Mouse (Mus musculus): ENCODE measurements around the gene Gtf2ird1. TPM values are rescaled to one million over a fixed set of nuclear protein-coding genes. Genes with fewer than 3 reads are reported as not detected.
"Not testable (repeated sequence)": the region's sequence is repeated elsewhere in the genome, so short reads cannot be mapped to it uniquely, and the experiment has no call there.

Gene Gtf2ird1
- total RNA-seq, 2 experiments from 2014 or later, result 46.9 to 47.0 TPM

DNA sequence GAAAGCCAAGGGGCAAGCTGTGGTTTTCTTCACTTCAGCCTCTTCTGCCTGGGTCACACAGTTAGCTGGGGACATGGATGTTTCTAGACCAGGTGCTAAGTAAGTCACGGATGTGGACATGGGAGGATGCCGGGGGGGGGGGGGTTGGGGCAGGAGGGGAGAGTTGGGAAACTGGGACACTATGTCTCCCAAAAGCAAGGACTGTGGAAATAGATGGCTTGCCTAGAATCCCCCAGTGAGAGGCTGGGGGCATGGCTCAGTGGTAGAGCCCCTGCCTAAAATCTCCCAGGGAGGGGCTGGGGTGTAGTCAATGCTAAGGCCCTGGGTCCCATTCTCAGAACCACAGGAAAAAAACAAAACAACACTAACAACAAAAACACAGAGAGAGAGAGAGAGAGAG is 34.7 kb upstream of the Gtf2ird1 start:
- Histone ChIP-seq H3K27ac (no peak overlapping the region), H3K4me3 (no peak overlapping the region)
- no peak for TF ChIP-seq CTCF (IDR thresholded peaks at IDR 0.05)
- intact Hi-C loops (cut with DNase I), result loop anchor here (5.0 to 10.0 kb wide), 2 partner anchors 211 to 414 kb away; partner anchors contain the start of gene Tmem270
- DNase-seq (ENCODE audit: extremely low spot score in 1 of 2, low spot score in 2 of 2), result no peak

DNA sequence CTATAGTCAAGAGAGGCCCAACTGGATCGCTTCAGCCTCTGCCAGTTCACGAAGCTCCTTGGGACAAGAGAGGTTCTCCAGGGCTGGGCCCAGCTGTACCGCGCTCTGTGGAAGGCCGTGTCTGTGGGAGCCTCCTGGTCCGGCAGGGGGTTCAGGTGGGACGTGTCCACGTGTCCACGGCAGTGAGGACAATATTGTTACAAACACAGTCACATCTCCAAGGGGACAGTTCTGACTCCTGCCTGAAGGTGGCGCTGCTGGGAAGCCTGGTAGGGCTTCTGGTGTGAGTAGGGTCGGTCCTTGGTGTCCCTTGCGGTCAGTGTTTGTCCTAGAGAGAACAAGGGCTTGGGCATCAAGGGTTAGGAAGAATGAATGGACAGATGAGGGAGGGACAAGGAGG is 33.9 kb upstream of the Gtf2ird1 start:
- Histone ChIP-seq H3K4me3 (no peak overlapping the region), H3K27ac (no peak overlapping the region)
- intact Hi-C loops (cut with DNase I), result loop anchor here (5.0 to 10.0 kb wide), 2 partner anchors 212 to 414 kb away; partner anchors contain the start of gene Tmem270
- no peak for DNase-seq (ENCODE audit: extremely low spot score in 1 of 2, low spot score in 2 of 2)
- TF ChIP-seq CTCF (IDR thresholded peaks at IDR 0.05), result peak; percentile 64

DNA sequence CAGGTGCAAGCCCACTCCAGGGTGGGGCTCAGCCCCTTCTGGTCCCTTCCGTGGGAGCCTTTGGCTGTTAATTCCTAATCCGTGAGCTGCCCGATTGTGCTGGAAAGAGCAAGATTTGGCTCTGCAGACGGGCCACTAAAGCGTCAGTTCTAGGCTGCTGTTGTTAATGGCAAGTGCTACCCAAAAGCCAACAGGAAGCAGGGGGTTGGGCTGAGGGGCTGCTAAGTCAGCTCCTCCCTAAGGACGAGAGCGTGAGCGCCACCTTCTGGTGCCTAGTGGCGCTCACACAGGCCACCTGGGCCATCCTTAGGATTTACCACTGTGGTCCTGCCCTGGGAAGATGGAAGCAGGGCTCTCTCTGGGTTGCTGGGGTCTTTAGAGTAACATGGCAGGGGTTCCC is 33.1 kb upstream of the Gtf2ird1 start:
- Histone ChIP-seq H3K4me3 (no peak overlapping the region), H3K27ac (no peak overlapping the region)
- TF ChIP-seq CTCF (IDR thresholded peaks at IDR 0.05), result peak; percentile 66
- intact Hi-C loops (cut with DNase I), result loop anchor here (2.0 kb wide), 1 partner anchor 309 kb away; no protein-coding TSS in a partner anchor
- DNase-seq (ENCODE audit: extremely low spot score in 1 of 2, low spot score in 2 of 2), result no peak

DNA sequence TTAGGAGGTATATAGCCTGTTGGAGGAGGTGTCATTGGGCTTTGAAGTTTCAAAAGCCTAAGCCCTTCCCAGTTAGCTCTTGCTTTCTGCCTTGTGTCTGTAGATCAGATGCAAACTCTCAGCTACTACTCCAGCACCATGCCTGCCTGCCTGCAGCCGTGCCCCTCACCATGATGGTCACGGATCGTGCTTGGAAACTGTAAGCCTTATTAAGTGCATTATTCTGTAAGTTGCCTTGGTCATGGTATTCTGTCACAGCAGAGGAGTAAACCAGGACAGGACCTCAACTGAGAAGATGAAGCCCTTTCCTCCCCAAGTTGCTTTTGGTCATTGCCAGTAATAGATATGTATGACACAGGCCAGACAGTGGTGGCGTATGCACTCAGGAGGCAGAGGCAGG is 32.1 kb upstream of the Gtf2ird1 start:
- no peak for TF ChIP-seq CTCF (IDR thresholded peaks at IDR 0.05)
- Histone ChIP-seq H3K27ac (no peak overlapping the region), H3K4me3 (no peak overlapping the region)
- no peak for DNase-seq (ENCODE audit: extremely low spot score in 1 of 2, low spot score in 2 of 2)
- intact Hi-C loops (cut with DNase I), result loop anchor here (2.0 kb wide), 1 partner anchor 308 kb away; no protein-coding TSS in a partner anchor

DNA sequence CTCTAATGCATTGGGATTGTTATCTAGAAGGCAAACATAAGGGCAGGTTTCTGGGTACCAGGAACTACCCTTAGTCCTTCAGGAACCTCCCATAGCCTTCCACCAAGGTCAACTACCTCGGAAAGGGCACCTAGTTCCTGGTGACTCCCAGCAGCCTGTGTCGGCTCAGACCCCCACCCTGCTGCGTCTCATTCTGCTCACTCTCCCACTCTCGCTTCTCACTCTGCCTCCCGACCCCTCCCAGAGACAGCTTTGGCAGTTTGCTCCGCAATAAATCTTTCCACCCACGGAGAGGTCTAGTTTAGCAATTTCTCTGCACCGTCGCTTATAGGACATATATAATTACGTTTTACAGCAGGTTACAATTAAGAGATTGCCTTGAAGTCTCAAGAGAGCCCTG is 31.5 kb upstream of the Gtf2ird1 start:
- intact Hi-C loops (cut with DNase I), result loop anchor here (2.0 kb wide), 1 partner anchor 307 kb away; no protein-coding TSS in a partner anchor
- H3K27ac ChIP-seq, result no peak overlapping the region
- TF ChIP-seq CTCF (IDR thresholded peaks at IDR 0.05), result no peak
- DNase-seq (ENCODE audit: extremely low spot score in 1 of 2, low spot score in 2 of 2), result no peak
- no peak overlapping the region for H3K4me3 ChIP-seq

DNA sequence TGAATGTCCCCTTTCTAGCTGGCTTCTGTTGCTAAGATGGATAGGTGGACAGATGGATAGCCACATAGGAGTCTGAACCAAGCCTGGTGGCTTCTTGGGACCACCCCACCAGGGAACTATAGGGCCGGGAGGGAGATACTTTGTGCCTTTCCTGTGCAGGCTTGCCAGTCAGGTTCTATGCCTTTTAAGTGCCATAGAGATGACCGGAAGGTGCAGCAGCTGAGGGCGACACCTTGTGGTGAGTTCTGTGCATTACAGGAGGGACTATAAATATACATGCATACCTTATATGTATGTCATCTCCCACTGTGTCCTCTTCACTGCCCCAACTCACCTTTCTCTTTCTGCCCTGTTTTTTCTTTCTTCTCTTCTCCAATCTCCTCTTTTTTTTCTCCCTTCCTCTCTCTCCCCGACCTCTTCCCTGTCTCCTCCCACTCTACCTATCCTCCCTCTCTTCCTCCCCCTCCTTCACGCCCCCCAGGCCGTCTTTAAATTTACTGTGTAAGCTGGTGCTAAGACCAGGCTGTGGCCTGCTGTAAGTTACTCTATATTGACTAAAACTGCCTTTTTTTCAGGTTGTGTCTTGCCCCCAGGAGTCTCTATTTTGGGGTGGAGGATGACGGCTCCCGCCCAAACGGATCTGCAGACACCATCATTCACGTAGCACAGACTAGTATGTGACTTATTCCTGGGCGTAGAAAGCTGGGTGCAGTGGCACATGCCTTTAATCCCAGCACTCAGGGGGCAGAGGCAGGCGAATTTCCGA is 29.6 kb upstream of the Gtf2ird1 start:
- DNase-seq (ENCODE audit: extremely low spot score in 1 of 2, low spot score in 2 of 2), result peak; percentile 51 to 65
- Histone ChIP-seq H3K4me3 (no peak overlapping the region), H3K27ac (no peak overlapping the region)
- intact Hi-C loops (cut with DNase I), result loop anchor here (1.0 kb wide), 2 partner anchors 101 to 112 kb away; no protein-coding TSS in a partner anchor
- TF ChIP-seq CTCF (IDR thresholded peaks at IDR 0.05), result peak; percentile 89

DNA sequence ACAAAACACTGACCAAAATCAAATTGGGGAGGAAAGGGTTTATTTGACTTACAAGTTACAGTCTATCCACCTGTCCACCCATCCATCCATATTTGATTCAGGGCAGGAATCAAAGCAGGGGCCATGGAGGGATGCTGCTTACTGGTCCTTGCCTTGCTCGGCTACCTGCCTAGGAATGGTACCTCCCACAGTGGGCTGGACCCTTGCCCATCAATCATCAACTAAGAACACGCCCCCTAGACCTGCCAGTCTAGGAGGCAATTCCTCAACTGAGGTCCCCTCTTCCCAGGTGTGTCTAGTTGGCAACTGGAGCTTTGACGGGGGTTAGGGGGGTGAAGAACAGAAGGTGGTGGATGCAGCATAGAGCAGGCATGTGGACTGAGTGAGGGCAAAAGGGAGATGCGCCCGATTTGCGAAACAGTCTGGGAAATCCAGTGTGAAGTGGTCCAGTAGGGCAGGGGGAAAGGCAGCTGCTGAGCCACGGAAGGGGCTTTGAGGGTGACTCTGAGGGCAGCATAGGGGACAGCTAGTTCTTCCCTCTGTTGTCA is 28.7 kb upstream of the Gtf2ird1 start:
- no peak for DNase-seq (ENCODE audit: extremely low spot score in 1 of 2, low spot score in 2 of 2)
- H3K4me3 ChIP-seq, result no peak overlapping the region
- TF ChIP-seq CTCF (IDR thresholded peaks at IDR 0.05), result no peak
- intact Hi-C loops (cut with DNase I), result no loop called here
- no peak overlapping the region for H3K27ac ChIP-seq

DNA sequence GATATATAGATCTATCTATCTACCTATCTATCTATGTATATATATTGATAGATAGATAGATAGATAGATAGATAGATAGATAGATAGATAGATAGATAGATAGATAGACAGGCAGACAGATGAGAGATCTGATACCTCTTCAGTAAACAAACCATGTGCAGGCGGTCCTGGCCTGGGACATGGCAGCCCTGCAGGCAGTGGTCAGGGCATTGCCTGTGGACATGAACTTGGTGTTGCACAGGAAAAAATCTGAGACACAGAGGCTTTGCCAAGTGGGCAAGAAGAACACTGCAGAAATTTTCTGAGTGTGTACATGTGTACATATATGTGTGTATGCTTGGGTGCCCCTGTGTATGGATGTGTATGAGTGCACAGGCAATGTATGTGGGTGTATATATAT is 26.8 kb upstream of the Gtf2ird1 start:
- intact Hi-C loops (cut with DNase I), result no loop called here
- no peak for TF ChIP-seq CTCF (IDR thresholded peaks at IDR 0.05)
- Histone ChIP-seq H3K4me3 (no peak overlapping the region), H3K27ac (no peak overlapping the region)
- no peak for DNase-seq (ENCODE audit: extremely low spot score in 1 of 2, low spot score in 2 of 2)

DNA sequence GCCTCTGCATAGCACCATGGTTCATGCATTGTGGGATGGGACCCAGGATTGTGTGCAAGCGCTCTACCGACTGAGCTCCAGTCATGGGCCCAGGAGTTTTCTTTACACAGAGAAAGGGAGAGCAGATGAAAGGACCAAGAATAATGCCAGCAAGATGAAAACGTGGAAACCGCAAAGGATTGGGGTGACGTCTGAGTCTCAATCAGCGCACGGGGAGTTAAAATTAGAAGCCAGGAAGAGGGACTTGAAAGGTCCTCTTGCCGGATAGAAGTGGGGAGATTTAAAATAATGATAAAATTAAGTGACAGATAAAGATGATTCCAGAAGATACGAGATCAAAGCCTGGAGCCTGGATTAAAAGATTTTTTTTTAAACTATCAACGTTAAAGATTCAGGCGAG is 25.8 kb upstream of the Gtf2ird1 start:
- no peak for DNase-seq (ENCODE audit: extremely low spot score in 1 of 2, low spot score in 2 of 2)
- no peak overlapping the region for H3K4me3 ChIP-seq
- no peak for TF ChIP-seq CTCF (IDR thresholded peaks at IDR 0.05)
- intact Hi-C loops (cut with DNase I), result no loop called here
- no peak overlapping the region for H3K27ac ChIP-seq

DNA sequence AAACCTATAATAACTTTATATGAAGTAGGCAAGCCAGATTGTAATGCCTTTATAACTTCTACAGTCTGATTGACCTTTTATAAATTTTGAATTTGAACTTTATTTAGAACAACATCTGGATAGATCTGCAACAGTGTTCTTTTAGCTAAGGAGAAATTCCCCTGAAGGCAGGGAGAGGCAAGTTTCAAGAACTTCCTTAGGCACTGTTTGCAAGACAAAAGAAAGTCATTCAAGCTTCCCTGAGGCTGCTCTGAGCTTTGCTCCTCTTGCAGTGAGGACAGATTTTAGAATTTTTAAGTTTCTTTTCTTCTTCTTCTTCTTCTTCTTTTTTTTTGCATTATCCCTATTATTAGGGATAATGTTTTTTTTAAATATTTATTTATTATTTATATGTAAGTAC is 22.4 kb upstream of the Gtf2ird1 start:
- H3K4me3 ChIP-seq; DNase-seq (ENCODE audit: extremely low spot score in 1 of 2, low spot score in 2 of 2); intact Hi-C loops (cut with DNase I): not testable (repeated sequence)

DNA sequence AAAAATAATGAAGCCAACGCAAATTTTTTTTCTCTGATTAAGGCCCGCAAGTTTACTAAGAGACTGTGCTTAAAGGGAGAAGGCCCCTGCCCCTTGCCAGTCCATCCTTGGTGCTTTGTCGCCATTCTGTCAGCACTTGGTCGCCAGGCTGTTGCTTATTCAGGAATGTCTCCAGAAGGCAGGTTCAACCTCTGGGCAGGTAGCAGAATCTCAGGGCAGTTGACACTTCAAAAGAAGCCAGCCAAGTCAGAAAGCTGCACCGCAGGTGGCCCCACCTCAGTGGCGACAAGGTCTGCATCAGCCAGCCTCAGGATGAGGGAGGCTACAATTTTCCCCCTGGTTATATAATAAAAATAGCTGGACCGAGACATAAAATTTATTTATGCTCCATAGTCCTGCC is 19.2 kb upstream of the Gtf2ird1 start:
- intact Hi-C loops (cut with DNase I); DNase-seq (ENCODE audit: extremely low spot score in 1 of 2, low spot score in 2 of 2); H3K4me3 ChIP-seq; H3K27ac ChIP-seq: not testable (repeated sequence)

More for the DNA sequence above, 22.4 kb upstream of the Gtf2ird1 start:
- not testable (repeated sequence) for H3K27ac ChIP-seq

DNA sequence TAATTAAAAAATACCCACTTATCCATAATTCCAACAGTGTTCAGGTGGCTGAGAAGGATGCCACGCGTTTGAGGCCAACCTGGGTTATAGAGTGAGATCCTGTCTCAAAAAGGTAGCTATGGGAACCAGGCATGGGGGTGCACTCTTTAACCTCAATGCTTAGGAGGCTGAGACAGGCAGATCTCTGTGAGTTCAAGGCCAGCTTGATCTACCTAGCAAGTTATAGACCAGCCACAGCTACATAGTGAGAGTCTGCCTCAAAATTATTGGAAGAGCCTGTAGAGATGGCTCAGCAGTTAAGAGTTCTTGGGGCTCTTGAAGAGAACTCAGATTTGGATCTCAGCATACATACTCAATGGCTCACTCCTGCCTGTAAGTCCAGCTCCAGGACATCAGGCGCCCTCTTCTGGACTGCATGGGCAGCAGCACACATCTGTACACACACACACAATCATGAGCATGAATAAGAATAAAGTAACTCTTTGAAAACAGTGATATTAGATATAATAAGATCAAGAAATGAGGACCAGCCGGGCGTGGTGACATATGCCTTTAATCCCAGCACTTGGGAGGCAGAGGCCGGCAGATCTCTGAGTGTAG is 18.6 kb upstream of the Gtf2ird1 start:
- TF ChIP-seq CTCF (IDR thresholded peaks at IDR 0.05), result peak; percentile 14
- H3K4me3 ChIP-seq, result no peak overlapping the region
- intact Hi-C loops (cut with DNase I), result no loop called here
- DNase-seq (ENCODE audit: extremely low spot score in 1 of 2, low spot score in 2 of 2), result no peak
- no peak overlapping the region for H3K27ac ChIP-seq
